15 mouse cellular contexts compared by ENCODE assay signal in genomic region chr2:165742210-165742786, GRCm38 (mm10).
A peak's percentile ranks its signal among the peaks of the same experiment; 100 is the strongest.
DNase-seq lines count a peak whose midpoint lies in the region; ATAC-seq and TF ChIP-seq lines count a peak whose summit lies in the region.
"Had no signal": no experiment of that assay in that cellular context is flagged by ENCODE, and none has a peak within 500 bp of the region (broad histone marks: within the 10 kb centered on the region; RNA-seq: fewer than 3 reads in every experiment).

No protein-coding gene starts in this region.

- no peak for DNase-seq in gastrocnemius, adult 2 months
- DNase-seq in gastrocnemius, postnatal 4 days (ENCODE audit: low spot score in 2 of 2), result no peak
- peak; percentile 28 for DNase-seq in WW6 (ENCODE audit: low read depth, low spot score)
- no peak for DNase-seq in B cell, adult 2 months
- no peak for DNase-seq in layer of hippocampus, adult 9-11 months
- DNase-seq: cerebellum, adult 18-20 months; gastrocnemius, postnatal 25 days; lung, postnatal 4 days; right cerebral cortex, postnatal 25 days; thymus, adult 2 months had no signal

- no peaks in the 10 kb centered on the region for H3K36me3 ChIP-seq in midbrain, embryonic 13.5 days
- H3K36me3 ChIP-seq in midbrain, embryonic 15.5 days (replicated peaks), result no peaks in the 10 kb centered on the region
- no peaks in the 10 kb centered on the region for H3K36me3 ChIP-seq in intestine, postnatal 0 days (ENCODE audit: control insufficient read depth, insufficient read depth)
- H3K36me3 ChIP-seq: limb, embryonic 13.5 days had no signal

- peaks cover 34% of the 10 kb centered on the region for H3K4me1 ChIP-seq in midbrain, embryonic 13.5 days (replicated peaks)
- peaks cover 18% of the 10 kb centered on the region for H3K4me1 ChIP-seq in midbrain, embryonic 15.5 days
- 0 out of 2 replicates have a peak, but pooled peaks cover 4% of the 10 kb centered on the region for H3K4me1 ChIP-seq in intestine, postnatal 0 days (replicated peaks; ENCODE audit: control insufficient read depth, insufficient read depth, low read length)

- H3K4me3 ChIP-seq in gastrocnemius, adult 2 months, result no peak overlapping the region
- H3K4me3 ChIP-seq in midbrain, embryonic 13.5 days (replicated peaks), result no peak overlapping the region
- H3K4me3 ChIP-seq in midbrain, embryonic 15.5 days, result no peak overlapping the region
- H3K4me3 ChIP-seq in intestine, postnatal 0 days (ENCODE audit: low read depth, low read length), result no peak overlapping the region
- H3K4me3 ChIP-seq: limb, embryonic 13.5 days had no signal

- no peak overlapping the region for H3K9ac ChIP-seq in midbrain, embryonic 13.5 days (replicated peaks)
- H3K9ac ChIP-seq in midbrain, embryonic 15.5 days, result no peak overlapping the region
- H3K9ac ChIP-seq in intestine, postnatal 0 days (ENCODE audit: low read depth, low read length), result no peak overlapping the region
- H3K9ac ChIP-seq: limb, embryonic 13.5 days had no signal

- 0 out of 2 replicates have a peak overlapping the region, but pooled peaks have one; percentile 10 for H3K4me2 ChIP-seq in midbrain, embryonic 13.5 days (replicated peaks)
- no peak overlapping the region for H3K4me2 ChIP-seq in midbrain, embryonic 15.5 days
- H3K4me2 ChIP-seq in intestine, postnatal 0 days (replicated peaks; ENCODE audit: low read depth), result peak overlapping the region; percentile 38

- peaks cover 13% of the 10 kb centered on the region; the same call in 1 of the 2 replicates for H3K27me3 ChIP-seq in midbrain, embryonic 13.5 days
- no peaks in the 10 kb centered on the region for H3K27me3 ChIP-seq in midbrain, embryonic 15.5 days (replicated peaks)
- 0 out of 2 replicates have a peak, but pooled peaks cover 3% of the 10 kb centered on the region for H3K27me3 ChIP-seq in intestine, postnatal 0 days (replicated peaks; ENCODE audit: control insufficient read depth, insufficient read depth, low read length)

- no peak for TF ChIP-seq CTCF in gastrocnemius, adult 2 months (IDR thresholded peaks at IDR 0.05)
- no peak for TF ChIP-seq CTCF in intestine, postnatal 0 days (IDR thresholded peaks at IDR 0.05; ENCODE audit: low read depth)

- WGBS in midbrain, embryonic 13.5 days, result 15% methylated on average over 21 of the region's 21 CpGs
- 16% methylated on average over 21 of the region's 21 CpGs for WGBS in midbrain, embryonic 15.5 days
- 27% methylated on average over 21 of the region's 21 CpGs for WGBS in intestine, postnatal 0 days

- ATAC-seq in midbrain, embryonic 13.5 days, result no peak
- no peak for ATAC-seq in midbrain, embryonic 15.5 days (replicated peaks)
- ATAC-seq in intestine, postnatal 0 days, result peak; percentile 58; the same call in 1 of the 2 replicates
- ATAC-seq: hindbrain, embryonic 16.5 days had no signal

- H3K27ac ChIP-seq in gastrocnemius, adult 2 months, result peak overlapping the region; percentile 72; the same call in 1 of the 2 replicates
- no peak overlapping the region for H3K27ac ChIP-seq in midbrain, embryonic 13.5 days
- H3K27ac ChIP-seq in midbrain, embryonic 15.5 days, result no peak overlapping the region
- no peak overlapping the region for H3K27ac ChIP-seq in intestine, postnatal 0 days (ENCODE audit: low read depth, low read length)
- H3K27ac ChIP-seq: limb, embryonic 13.5 days had no signal

- no peaks in the 10 kb centered on the region for H3K9me3 ChIP-seq in midbrain, embryonic 13.5 days
- H3K9me3 ChIP-seq in midbrain, embryonic 15.5 days, result no peaks in the 10 kb centered on the region
- no peaks in the 10 kb centered on the region for H3K9me3 ChIP-seq in intestine, postnatal 0 days (ENCODE audit: control insufficient read depth)
- H3K9me3 ChIP-seq: limb, embryonic 13.5 days had no signal

- intact Hi-C loops in gastrocnemius, adult 2 months (cut with DNase I), result no loop called here
